Mouse (Mus musculus) heart, postnatal 10 days (tissue): ENCODE data around the gene Gabrb1. TPM values are rescaled to one million over a fixed set of nuclear protein-coding genes. Genes with fewer than 3 reads are reported as not detected.
"Not testable (repeated sequence)": the region's sequence is repeated elsewhere in the genome, so short reads cannot be mapped to it uniquely, and the experiment has no call there.

Source experiments
- DNase-seq, 2 experiments: peaks; one replicate each; pipeline ENCODE4 v3.0.0; 2021
- intact Hi-C: fragments of 180-260 bp; cut with DNase I; formaldehyde crosslinking; loops from one replicate; pipeline ENCODE4 v1.15.1; 2025
- total RNA-seq, 2 experiments: library from RNA; stranded (reverse); gene quantifications; 2 replicates each; pipeline ENCODE4 v1.2.3; 2021

The Gabrb1 gene
- total RNA-seq, 2 experiments from 2014 or later: 0.02 to 0.05 TPM

- DNase-seq: no peak
- intact Hi-C loops: no loop called here
Measured at GRCm38 (mm10) chr5:71999466-71999865, 341.6 kb downstream of the Gabrb1 start.

GRCm38 (mm10) chr5:72003811-72004435, 346.0 kb downstream of the Gabrb1 start:
- intact Hi-C loops: no loop called here
- no peak for DNase-seq

GRCm38 (mm10) chr5:72036954-72037353, 379.0 kb downstream of the Gabrb1 start:
- intact Hi-C loops: no loop called here
- DNase-seq: no peak

- intact Hi-C loops: no loop called here
- no peak for DNase-seq
Measured at GRCm38 (mm10) chr5:72043226-72044151, 385.6 kb downstream of the Gabrb1 start.

- intact Hi-C loops: no loop called here
Measured at GRCm38 (mm10) chr5:72046261-72046660, 388.3 kb downstream of the Gabrb1 start.

GRCm38 (mm10) chr5:72064079-72064478, 406.2 kb downstream of the Gabrb1 start:
- intact Hi-C loops: no loop called here
- no peak for DNase-seq

More at GRCm38 (mm10) chr5:72046261-72046660, 388.3 kb downstream of the Gabrb1 start:
- DNase-seq: no peak

GRCm38 (mm10) chr5:72068826-72069225, 410.9 kb downstream of the Gabrb1 start:
- no peak for DNase-seq
- intact Hi-C loops: no loop called here

- intact Hi-C loops, DNase-seq: not testable (repeated sequence)
Measured at GRCm38 (mm10) chr5:72069398-72069797, 411.5 kb downstream of the Gabrb1 start.

- intact Hi-C loops: no loop called here
- DNase-seq: no peak
Measured at GRCm38 (mm10) chr5:72076781-72077180, 418.9 kb downstream of the Gabrb1 start.

- DNase-seq: no peak
Measured at GRCm38 (mm10) chr5:72086518-72086917, 428.6 kb downstream of the Gabrb1 start.

GRCm38 (mm10) chr5:72094582-72094981, 436.7 kb downstream of the Gabrb1 start:
- intact Hi-C loops: loop anchor here (1.0 kb wide), 1 partner anchor 592 kb away; no protein-coding TSS in a partner anchor
- peak; percentile 4 to 12 for DNase-seq

More at GRCm38 (mm10) chr5:72086518-72086917, 428.6 kb downstream of the Gabrb1 start:
- intact Hi-C loops: no loop called here

- intact Hi-C loops: no loop called here
Measured at GRCm38 (mm10) chr5:72095015-72095414, 437.1 kb downstream of the Gabrb1 start.

GRCm38 (mm10) chr5:72104274-72104921, 446.5 kb downstream of the Gabrb1 start:
- no peak for DNase-seq

More at GRCm38 (mm10) chr5:72095015-72095414, 437.1 kb downstream of the Gabrb1 start:
- DNase-seq: no peak

GRCm38 (mm10) chr5:72122414-72123037, 464.6 kb downstream of the Gabrb1 start:
- DNase-seq: no peak
- intact Hi-C loops: no loop called here

More at GRCm38 (mm10) chr5:72104274-72104921, 446.5 kb downstream of the Gabrb1 start:
- intact Hi-C loops: no loop called here

- intact Hi-C loops: no loop called here
Measured at GRCm38 (mm10) chr5:72126681-72127080, 468.8 kb downstream of the Gabrb1 start.

GRCm38 (mm10) chr5:72133906-72134305, 476.0 kb downstream of the Gabrb1 start:
- DNase-seq: no peak
- intact Hi-C loops: no loop called here

More at GRCm38 (mm10) chr5:72126681-72127080, 468.8 kb downstream of the Gabrb1 start:
- DNase-seq: no peak

- intact Hi-C loops: no loop called here
- no peak for DNase-seq
Measured at GRCm38 (mm10) chr5:72138256-72138655, 480.3 kb downstream of the Gabrb1 start.

GRCm38 (mm10) chr5:72139619-72140018, 481.7 kb downstream of the Gabrb1 start:
- DNase-seq: no peak
- intact Hi-C loops: no loop called here

- DNase-seq: no peak
Measured at GRCm38 (mm10) chr5:72148679-72149078, 490.8 kb downstream of the Gabrb1 start.

GRCm38 (mm10) chr5:72150870-72151269, 493.0 kb downstream of the Gabrb1 start:
- intact Hi-C loops: no loop called here
- no peak for DNase-seq

More at GRCm38 (mm10) chr5:72148679-72149078, 490.8 kb downstream of the Gabrb1 start:
- intact Hi-C loops: no loop called here
